Mouse (Mus musculus) kidney, adult 18-20 months (tissue): ENCODE measurements at regions not wholly inside any gene's neighbourhood (a gene's known extent, or its start where the extent isn't known, plus 50 kb on each side); places are given as distances from the start of the nearest gene placed in this dataset.

Experiments used
- DNase-seq: peaks from one replicate; pipeline ENCODE4 v3.0.0; 2021

DNA sequence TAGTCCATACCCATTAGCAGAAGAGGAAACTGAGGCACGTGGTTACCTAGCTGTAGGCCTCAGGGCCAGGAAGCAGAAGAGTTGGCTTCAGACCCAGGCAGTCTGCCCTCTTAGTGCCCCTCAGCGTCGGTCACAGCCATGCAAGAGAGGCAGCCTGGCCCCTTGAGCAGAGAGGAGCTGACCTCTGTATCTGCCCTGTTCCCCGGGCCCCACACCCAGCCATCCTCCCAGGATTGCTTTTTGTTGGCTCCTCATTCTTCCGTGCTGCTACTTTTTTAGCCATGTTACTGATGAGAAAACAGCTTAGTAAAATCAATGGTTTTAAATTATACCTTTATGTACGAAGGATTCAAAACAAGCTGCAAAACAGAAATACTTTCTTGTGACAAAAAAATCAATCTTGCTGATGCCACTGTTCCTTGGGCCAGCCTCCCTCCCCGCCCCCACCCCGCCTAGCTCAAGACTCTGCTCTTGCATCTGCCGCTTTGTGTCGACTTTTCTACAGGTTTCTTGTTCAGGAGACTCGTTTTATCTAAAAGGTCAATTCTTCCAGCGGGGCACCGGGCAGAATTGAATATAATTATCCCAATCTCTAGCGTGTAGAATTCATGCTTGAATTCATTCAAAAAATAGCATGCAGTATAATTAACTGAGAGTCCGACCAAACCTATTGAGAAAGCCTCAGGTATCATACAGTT, 70.8 kb downstream of the Sall1 start:
- no peak for DNase-seq

DNA sequence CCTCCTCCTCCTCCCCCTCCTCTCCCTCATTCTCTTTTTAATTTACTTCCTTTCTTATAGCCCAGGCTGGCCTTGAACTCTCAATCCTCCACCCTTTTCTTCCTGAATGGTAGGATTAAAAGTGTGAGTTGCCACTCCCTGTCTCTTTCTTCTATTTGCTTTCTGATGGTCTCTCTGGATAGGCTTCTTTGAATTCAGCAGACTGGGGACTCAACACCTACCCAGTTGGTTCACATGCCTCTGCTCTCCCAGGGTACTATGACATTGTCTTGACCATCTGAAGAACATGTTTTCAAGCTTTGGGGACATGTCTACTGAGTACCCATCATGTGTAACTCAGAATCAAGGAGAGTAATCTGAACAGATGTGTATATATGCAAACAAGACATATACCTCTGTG, 85.1 kb downstream of the Sall1 start:
- DNase-seq: no peak

DNA sequence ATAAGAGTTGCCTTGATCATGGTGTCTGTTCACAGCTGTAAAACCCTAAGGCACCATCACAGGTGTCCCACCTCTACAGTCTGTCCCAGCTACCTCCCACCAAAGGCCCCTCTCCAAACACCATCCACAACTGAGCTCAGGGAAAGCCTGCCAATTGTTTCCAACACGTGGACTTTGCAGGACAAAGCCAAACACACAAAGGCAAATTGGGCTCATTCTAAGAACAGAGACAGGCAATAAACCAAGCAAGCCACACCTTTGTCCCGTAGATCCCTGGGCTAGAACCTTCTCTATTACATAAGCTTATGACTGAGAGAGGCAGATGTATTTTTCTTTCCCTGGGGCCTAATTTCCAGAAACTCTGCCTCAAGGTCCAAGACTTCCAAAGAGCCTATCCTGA, 90.8 kb downstream of the Sall1 start:
- DNase-seq: no peak

DNA sequence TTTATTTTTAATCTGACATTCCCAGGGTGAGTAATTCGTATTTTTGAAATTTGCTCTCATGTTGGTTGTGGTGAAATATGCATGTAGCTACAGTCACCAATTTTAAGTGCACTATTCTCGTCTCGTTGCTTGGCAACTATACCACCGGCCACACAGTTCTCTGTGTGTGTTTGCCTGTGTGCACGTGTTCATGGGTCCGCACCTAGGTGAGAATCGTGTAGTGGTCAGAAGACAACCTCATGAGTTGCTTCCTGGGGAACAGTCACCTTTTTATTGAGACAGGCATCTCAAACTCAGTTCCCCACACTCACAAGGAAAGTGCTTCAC, 92.2 kb downstream of the Sall1 start:
- no peak for DNase-seq

DNA sequence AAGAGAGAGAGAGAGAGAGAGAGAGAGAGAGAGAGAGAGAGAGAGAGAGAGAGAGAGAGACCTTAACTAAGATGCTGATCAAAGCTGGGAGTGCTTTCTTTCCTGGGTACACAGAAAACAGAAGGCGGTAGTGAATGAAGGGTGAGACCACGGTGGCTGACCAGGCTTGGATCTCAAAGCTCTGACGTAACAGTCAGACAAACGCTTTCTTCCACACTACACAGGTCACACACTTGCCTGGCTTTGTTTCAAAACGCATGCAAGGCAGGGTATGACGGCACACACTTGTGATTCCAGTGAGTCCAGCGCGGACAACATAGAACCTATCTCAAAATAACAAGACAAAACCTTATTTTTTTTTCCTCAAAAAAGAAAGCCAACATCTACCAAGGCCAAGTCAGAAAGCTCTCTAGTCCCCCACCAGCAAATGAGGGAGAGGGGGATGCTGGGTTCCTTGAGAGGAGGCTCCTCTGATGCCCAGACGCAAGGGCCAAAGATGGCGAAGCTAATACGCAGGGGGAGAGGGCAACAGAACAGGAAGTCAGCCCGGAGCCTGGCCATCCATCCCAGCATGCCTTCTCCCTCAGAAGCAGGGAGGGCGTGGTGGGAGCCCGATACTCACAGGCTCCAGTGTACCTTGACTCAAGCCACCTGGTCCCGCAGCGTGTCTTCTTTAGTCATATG, 92.7 kb downstream of the Sall1 start:
- DNase-seq: no peak

DNA sequence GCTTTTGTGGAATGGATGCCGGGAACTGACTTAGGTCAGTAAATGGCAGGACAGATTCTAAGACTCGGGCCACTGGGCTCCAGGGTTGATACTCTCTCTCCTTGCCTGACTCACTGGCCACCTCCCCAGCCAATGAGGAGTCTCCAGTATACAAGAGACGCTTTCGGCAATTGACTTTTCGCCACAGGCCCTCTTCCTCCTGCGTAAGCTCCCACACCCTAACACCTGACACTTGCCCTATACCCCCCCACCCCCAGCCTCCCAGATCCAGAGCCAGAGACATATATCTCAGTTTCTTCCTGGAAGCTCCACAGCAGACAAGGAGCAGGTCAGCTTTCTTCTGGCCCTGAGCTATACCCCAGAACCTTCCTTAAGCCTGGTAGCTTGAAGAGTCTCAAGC, 94.0 kb downstream of the Sall1 start:
- no peak for DNase-seq

DNA sequence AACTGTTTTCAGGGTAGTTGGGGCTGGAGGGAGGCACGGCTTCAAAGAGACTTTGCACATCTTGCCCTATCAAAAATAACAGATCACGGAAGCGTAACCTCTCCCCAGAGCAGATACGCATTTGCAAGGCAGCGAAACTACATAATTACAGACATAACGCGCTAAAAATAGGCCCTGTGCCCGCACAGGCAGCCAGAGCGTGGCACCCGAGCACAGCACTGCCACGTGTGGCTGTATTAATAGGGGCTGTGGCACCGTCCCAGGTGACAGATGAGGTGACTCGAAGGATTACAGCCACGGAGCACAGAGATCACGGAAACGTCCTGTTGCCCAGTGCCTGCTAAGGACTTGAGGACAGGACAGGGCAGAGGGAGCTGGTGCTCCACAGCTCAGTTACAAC, 95.0 kb downstream of the Sall1 start:
- peak; percentile 18 for DNase-seq

DNA sequence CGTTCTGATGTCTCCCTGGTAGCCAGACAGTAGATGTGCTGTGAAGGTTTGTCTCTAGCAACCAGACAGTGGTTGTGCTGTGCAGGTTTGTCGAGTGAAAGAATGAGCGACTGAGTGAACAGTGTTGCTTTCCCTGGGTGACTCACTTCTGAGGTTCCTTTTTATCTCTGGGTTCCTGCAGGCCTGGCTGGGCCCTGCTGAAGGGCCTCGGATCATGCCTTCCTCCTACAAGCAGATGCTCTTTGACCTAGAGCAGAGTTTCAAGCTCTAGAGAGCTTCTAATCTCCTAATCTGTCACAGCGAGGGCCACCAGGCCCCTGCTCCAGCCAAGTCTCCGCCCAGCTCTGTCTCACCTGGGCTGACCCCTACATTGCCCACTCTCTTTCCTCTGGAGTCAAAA, 95.6 kb downstream of the Sall1 start:
- no peak for DNase-seq

DNA sequence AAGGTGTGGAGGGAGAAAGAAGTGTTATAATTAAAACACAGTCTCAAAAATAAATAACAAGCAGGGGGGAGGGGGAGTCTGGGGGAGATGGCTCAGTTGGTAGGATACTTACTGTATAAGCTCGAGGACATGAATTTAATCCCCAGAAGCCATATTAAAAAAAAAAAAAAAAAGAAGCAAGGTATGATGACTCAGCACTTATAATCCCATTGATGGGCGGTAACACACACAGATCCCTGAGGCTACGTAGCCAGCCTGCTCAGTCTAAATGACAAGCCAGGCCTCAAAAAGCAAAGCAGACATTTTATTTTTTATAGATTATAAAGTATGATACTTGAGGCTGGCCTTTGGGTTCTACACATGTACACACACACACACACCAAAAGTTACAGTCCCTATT, 96.6 kb downstream of the Sall1 start:
- DNase-seq: no peak

DNA sequence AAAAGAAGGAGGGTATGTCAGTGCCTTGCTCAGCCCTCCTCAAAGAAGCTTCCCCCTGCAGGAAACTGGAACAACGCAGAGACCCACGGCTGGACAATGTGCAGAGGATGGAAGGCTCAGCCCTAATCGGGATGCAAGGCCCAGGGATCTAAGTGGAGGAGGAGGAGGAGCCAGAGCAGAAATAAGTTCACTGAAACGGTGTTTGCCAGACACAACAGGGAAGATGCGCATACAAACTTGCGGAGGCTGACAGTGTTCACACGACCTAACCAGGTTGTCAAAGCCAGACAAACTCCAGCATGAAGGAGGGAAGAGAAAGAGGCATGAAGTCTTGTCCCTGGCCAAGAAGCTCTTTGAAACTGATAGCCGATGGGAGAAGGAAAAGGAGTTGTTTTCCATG, 98.3 kb downstream of the Sall1 start:
- no peak for DNase-seq

DNA sequence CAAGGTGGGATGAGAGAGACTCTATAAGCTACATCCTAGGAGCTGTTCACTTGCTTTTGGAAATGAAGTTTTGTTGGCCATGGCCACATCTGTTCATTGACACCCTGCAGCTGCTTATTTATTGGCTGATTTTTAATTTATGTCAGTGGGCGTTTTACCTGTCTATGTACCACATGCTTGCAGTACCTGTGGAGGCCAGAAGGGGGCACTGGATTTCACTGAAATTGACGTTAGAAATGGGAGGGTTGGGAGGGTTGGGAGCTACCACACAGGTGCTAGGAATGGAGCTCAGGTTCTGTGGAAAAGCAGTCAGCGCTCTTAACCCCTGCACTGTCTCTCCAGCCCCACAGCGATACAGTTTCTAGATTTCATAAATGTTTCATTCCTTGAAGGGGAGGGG, 99.9 kb downstream of the Sall1 start:
- DNase-seq: peak; percentile 55

DNA sequence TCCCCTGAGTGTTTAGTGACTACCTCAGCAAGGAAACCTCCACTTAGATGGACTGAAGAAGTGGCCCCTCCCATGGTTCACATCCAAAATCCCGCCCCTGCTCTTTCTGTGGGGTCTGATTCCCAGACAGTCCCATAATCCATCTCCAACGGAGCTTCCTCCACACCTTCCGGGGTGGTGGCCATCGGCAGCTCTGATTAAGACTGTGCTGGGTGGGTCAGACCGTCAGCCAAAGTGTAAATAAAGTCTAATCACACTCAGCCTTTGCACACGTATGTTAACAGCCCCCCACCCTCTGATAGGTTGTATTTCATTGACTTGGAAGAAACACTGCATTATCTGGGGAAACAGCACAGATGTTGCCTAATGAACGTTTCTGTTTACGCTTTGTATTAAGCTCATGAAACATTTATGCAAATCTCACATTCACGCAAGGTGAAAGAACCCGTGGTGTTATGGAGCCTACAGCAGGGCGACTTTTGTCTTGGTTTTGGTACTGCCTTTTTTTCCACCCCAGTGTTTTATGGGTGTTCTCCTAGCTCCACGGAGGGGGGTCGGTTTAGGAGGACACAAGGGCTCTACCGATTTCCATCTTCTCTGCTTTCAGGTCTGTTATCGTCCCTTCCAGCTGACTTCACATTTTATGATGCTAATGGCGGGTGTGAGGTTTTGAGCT, 104.8 kb downstream of the Sall1 start:
- DNase-seq: no peak

DNA sequence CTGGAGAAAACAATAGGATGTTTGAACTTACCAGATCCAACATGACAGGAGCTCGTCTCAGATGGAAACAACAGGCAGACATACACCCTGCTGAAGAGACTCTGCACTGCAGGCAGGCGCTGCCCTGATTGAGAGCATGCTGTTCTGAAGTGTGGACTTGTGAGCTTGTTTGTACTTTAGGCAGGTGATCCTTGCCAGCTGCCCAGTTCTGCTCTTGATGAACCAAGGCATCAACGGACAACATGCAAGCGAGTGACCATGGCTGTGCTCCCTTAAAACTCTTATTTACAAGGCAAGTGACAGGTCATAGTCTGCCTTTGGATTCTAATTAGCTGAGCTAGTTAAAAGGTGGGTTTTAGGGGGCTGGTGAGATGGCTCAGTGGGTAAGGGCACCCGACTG, 109.3 kb downstream of the Sall1 start:
- DNase-seq: no peak

DNA sequence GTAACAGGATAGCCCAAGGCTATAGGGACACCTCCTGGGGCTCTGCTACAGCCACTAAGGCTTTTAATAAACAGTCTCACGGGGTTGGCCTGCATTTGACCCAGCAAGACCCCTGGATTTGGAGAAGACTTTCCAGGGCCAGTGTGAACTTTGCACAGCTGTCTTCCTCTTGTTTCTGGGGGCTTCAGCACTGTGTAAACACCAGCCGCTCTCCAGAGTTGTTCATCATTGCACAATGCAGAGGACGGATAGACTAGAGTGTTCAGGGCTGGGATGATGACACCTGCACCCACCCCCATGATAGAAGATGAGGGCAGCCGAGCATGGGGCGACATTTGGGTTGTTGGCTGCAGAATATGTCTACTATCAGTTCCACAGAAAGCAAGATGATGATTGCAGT, 112.9 kb downstream of the Sall1 start:
- no peak for DNase-seq

DNA sequence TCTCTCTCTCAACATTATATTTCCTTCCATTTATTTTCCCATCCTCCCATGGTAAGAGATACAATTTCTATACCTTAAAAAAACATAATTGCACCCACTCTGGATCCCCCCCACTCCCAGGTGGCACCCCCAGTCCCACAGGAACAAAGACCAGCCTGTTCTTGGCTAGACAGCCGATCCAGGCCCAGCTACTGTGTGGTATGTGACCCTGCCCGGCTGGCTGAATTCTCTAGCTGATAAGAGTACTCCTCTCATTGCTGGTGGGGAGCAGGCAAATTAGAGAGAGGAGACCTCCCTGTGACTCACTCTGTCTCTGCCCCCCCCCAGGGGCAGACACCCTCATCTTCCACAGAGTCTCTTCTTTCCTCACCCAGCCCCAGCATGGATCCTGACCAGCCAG, 113.6 kb downstream of the Sall1 start:
- DNase-seq: no peak

DNA sequence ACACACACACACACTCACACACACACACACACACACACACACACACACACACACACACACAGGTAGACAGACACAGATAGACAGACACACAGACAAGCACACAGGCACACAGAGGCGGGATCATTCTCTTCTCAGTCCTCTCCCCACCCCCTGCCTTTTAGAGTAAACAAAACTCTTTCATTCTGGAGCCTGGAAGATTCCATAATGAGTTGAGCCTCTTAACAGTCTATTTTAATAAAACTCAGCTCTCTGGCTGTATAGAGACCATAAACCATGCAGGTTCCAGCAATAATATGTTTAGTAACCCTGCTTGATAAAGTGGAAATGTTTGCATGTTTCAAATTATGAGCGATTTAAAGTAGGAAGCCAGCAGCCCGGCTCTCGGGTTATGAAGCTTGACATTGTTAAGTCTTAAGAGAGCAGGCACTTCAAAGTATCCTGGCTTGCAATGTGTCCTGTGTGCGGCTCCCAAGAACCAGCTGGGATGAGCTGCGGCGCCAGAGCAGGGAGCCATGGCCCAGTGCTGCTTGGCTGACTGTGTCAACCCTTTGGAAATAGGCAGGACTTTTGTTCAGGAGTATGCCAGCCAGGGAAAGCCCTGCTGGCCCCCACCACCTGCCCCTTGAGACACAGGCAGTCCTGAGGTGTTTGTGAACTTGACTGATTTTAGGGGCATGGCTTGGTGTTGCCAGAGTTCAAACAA, 115.1 kb downstream of the Sall1 start:
- no peak for DNase-seq

DNA sequence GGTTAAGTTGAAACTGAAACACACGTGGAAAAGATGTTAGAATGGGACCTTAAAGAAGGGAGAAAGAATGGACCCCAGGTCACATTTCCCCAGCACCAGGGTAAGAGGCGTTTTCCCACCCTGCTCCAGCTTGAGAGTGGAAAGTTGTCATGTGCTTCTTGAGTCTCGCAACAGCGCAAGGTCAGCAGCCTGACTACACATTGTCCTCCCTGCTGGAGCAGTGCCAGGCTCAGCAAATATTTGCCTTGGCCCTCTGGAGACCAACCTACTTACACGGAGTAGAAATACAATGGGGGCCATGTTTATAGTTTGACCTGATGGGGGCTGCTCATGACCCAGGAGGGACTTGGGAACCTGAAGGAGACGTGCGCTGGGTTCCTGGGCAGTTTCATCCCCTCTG, 121.1 kb downstream of the Sall1 start:
- peak; percentile 57 for DNase-seq

DNA sequence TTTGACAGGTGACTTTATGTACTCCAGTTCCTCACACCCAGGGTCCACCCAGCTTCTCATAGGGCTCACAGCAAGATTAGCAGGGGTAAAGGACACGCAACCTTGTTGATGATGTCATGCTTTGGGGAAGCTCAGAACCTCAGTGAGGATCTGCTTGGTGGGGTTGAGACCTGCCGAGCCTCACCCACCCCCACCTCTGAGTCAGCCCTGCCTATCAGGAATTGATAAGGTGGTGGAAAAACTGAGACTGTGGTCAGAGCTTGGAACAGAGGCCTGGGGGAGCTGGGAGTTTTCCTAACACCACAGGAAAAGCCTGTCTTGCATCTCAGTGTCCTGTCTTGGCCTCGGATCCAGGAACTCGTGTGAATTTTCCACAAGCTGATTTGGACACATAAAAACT, 122.0 kb downstream of the Sall1 start:
- no peak for DNase-seq

DNA sequence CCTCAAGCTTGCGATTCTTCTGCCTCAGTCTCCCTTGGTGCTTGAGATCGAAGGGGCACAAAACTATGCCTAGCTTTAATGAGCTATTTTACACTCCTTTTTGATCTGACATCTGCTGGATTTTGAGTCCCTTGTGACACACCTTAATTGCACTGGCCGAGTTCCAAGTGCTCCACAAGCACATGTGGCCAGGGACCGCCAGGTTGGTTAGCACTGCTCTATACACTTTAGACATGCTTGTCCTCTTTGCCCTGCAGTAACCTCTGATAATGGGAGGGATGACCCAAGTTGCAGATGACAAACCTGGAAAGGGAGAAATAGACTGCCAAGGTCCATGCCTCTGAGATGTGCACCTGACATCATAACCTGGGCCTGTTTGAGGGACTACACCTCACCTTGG, 124.7 kb downstream of the Sall1 start:
- no peak for DNase-seq

DNA sequence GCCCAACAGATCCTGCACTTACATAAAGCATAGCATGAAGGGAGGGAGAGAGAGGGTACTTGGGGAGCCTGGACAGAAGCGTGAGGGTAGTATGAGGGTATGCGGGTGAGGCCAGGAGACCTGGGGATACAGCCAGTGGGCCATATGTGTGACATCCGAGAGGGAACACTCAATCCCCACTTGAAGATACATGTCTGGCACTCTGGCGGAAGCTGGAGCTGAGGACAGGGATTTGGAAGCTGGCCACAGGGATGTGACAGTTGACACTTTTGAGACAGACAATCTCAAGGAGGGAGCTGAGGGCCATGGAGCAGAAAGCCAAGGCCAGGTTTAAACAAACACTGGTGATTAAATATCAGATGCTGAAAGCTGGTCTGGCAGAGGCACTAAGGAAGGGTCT, 127.9 kb downstream of the Sall1 start:
- no peak for DNase-seq

DNA sequence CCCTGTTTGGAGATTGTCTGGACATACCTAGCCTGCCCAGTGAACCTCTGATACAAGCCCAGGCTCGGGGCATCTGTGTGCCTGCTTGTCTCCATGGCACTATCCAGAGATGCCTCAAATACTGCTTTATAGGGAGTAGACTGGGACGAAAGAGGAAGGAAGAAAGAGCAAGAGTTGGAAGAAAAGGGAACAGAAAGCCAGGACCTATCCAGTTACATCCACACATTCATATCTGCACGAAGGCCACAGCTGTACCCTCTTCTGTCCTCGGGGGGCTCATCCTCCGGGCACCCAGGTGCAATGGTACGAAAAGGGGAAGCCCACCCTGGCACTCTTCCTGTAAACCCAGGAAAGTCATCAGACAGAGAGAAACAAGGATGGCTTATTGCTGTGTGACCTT, 129.3 kb downstream of the Sall1 start:
- no peak for DNase-seq

DNA sequence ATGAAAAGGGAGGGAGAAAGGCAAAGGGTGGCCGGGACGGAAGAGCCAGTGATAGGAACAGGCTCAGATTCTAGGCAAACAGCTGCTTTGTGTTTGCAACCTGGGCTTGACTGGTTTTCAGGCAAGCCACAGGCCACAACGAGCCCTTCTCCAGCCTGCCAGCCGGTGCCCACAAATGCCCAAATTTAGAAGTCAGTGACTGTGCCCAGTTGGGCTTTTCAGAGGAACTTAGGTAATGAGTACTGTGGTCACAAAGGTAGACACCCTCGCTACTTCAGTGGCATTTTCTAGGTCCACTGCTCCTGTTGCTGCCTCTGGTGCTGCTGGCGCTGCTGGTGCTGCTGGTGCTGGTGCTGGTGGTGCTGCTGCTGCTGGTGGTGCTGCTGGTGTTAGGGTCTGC, 129.8 kb downstream of the Sall1 start:
- DNase-seq: peak; percentile 20

DNA sequence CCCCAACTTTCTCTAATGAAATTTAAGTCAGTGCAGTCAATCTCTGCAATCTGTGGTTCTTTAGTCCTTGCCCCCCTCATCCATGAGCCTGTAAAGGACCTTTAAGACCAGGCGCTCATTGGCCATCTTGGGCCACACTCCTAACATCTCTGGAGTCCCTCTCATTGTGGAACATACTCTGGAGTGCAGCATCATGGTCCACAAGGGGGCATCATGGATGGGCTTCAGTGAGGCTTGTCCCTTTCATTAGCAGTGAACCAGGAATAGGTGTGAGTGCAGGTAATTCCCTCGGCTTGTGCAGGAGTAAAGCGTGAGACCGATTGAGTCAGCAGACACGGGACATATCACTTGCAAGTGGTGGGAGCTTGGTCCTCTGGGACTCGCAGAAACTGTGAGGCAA, 137.7 kb downstream of the Sall1 start:
- peak; percentile 24 for DNase-seq

DNA sequence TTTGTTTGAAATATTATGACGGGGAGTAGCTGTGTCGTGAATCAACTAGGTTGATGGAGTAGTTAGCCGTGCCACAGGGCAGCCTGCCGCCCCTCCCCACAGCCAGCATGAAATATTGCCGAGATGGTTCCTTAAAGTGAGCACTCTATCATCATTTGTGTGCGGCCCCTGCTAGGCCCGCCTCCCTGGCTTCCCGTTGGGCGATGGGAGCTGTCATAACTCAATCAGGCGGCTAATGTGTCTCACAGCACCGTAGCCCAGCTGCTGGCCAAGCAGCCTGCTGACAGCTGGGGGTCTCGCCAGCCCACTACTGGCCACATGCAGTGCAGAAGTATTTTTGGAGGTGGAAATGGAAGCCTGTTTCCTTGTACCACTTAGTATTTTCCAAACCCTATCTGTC, 140.9 kb downstream of the Sall1 start:
- no peak for DNase-seq
